Mouse (Mus musculus) neural tube, embryonic 14.5 days (tissue): ENCODE data around the gene Fgfr2. TPM values are rescaled to one million over a fixed set of nuclear protein-coding genes. Genes with fewer than 3 reads are reported as not detected.

ENCODE experiments used
- ATAC-seq: fragments of 200-750 bp; cut with Nextera tagmentation; 2 replicates; pipeline ENCODE4 v1.8.0; 2017; ENCODE audit warnings: low read depth, mild to moderate bottlenecking, moderate TSS enrichment, moderate library complexity
- H3K27ac ChIP-seq: fragments of 300-500 bp; sonication (generic); 2 replicates; pipeline ENCODE4 v1.5.1; 2014; ENCODE audit warnings: low read depth, mild to moderate bottlenecking, control low read depth, low read length, moderate library complexity, mixed read lengths
- H3K27me3 ChIP-seq: fragments of 300-500 bp; sonication (generic); 2 replicates; pipeline ENCODE4 v1.6.1; 2014; ENCODE audit warnings: low read length; ENCODE audit not compliant: control insufficient read depth, insufficient read depth
- H3K36me3 ChIP-seq: fragments of 300-500 bp; sonication (generic); 2 replicates; pipeline ENCODE4 v1.6.1; 2014; ENCODE audit warnings: low read length, mixed read lengths; ENCODE audit not compliant: control insufficient read depth, insufficient read depth
- H3K4me1 ChIP-seq: fragments of 300-500 bp; sonication (generic); 2 replicates; pipeline ENCODE4 v1.6.1; 2014; ENCODE audit warnings: low read length; ENCODE audit not compliant: control insufficient read depth, insufficient read depth
- H3K4me2 ChIP-seq: fragments of 300-500 bp; sonication (generic); 2 replicates; pipeline ENCODE4 v1.6.1; 2014; ENCODE audit warnings: mild to moderate bottlenecking, low read depth, low read length, control low read depth
- H3K4me3 ChIP-seq: fragments of 300-500 bp; sonication (generic); 2 replicates; pipeline ENCODE4 v1.5.1; 2014; ENCODE audit warnings: low read depth, low read length, control low read depth, mixed read lengths
- H3K9ac ChIP-seq: fragments of 300-500 bp; sonication (generic); replicated peaks from 2 replicates; pipeline ENCODE4 v1.6.1; 2014; ENCODE audit warnings: low read depth, mild to moderate bottlenecking, control low read depth, low read length, mixed read lengths
- H3K9me3 ChIP-seq: fragments of 300-500 bp; sonication (generic); 2 replicates; pipeline ENCODE4 v1.6.1; 2016; ENCODE audit warnings: low read length; ENCODE audit not compliant: control insufficient read depth
- WGBS: fragments of 180-500 bp; shearing (Covaris S2); extraction: QIAGEN DNeasy Blood & Tissue Kit; methylation state at CpG from one replicate; pipeline ENCODE4 v1.1.7; 2014; 5-methylcytosine and 5-hydroxymethylcytosine counted together
- polyA plus RNA-seq: library from polyadenylated mRNA; unstranded; fragments of >200 nt; fragmentation: Nextera tagmentation; extraction: Ambion mirVana; gene quantifications from 2 replicates; pipeline ENCODE4 v1.2.1, GENCODE M21; 2014

Fgfr2 gene
- polyA plus RNA-seq, 1 experiment from 2014 or later, result 28.1 TPM

DNA sequence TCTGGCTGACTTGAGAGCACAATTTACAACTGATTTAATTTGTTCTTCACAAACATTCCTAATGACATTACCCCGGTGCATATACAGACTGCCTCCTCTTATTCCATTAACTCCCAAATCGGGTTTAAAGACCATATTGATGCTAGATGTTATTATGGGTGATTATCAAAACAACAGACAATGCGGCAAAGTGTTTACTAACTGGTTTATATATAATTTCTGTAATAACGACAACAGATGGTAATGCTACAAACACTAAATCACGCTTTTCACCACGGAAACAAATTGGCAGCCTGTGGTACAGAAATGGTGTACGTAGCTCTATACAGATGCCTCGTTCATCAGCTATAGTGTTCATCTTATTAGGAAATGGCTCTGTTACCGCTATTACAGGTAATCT, 1410.1 kb downstream of the Fgfr2 start:
- H3K9me3 ChIP-seq, result no peaks in the 10 kb centered on the region
- peaks cover 9% of the 10 kb centered on the region; the same call in 1 of the 2 replicates for H3K4me1 ChIP-seq
- H3K4me3 ChIP-seq, result no peak overlapping the region
- ATAC-seq, result no peak
- 59% methylated on average over 9 of the region's 9 CpGs for WGBS
- H3K27me3 ChIP-seq, result no peaks in the 10 kb centered on the region
- H3K4me2 ChIP-seq, result no peak overlapping the region
- no peak overlapping the region for H3K9ac ChIP-seq
- no peak overlapping the region for H3K27ac ChIP-seq
- no peaks in the 10 kb centered on the region for H3K36me3 ChIP-seq

DNA sequence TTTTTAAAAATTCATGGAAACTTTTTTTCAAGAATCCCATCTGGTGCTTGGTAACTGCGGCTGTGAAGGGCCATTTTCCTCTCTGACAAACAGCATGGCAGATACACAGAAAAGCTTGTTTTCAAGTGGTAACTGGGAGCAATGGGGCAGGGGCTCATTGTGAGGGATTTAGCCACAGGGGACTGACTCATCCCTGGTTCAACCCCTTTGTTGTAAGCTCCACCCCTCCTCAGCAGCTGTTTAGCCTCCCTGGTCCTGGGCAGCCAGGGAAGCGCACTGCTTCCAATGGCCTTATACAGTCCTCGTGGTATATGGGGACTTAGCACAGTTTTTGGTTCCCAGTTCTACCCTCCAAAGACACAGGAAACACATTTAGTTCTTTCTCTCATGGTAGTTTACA, 1426.3 kb downstream of the Fgfr2 start:
- 15% methylated on average over 3 of the region's 3 CpGs for WGBS

DNA sequence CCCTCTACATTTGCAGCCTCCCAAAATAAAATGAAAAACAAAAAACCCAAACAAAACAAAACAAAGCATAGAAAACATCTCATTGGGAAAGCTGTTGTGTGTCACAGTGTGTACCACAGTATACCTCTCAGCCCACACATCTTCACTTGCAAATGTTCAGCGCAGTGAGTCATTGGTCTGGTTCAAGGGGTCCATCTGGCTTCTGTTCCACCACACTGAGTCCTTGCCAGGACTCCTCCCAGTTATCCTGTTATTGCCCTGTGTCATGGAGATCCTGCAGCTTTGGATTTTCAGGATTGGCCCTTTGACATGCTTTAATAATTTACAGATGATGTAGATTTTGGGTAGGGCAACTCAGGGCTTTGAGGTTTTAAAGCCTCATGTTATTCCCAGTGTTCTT, 1435.8 kb downstream of the Fgfr2 start:
- Histone ChIP-seq H3K4me3 (no peak overlapping the region), H3K27me3 (no peaks in the 10 kb centered on the region; the same call in 1 of the 2 replicates), H3K27ac (no peak overlapping the region), H3K4me2 (no peak overlapping the region), H3K36me3 (no peaks in the 10 kb centered on the region), H3K4me1 (no peaks in the 10 kb centered on the region), H3K9me3 (no peaks in the 10 kb centered on the region), H3K9ac (no peak overlapping the region)
- ATAC-seq, result no peak
- WGBS, result 88% methylated on average over 1 of the region's 1 CpGs

More for the DNA sequence above, 1426.3 kb downstream of the Fgfr2 start:
- Histone ChIP-seq H3K27ac (no peak overlapping the region), H3K9ac (no peak overlapping the region), H3K4me1 (no peaks in the 10 kb centered on the region), H3K4me3 (no peak overlapping the region), H3K36me3 (no peaks in the 10 kb centered on the region), H3K9me3 (no peaks in the 10 kb centered on the region), H3K27me3 (no peaks in the 10 kb centered on the region), H3K4me2 (no peak overlapping the region)
- no peak for ATAC-seq

DNA sequence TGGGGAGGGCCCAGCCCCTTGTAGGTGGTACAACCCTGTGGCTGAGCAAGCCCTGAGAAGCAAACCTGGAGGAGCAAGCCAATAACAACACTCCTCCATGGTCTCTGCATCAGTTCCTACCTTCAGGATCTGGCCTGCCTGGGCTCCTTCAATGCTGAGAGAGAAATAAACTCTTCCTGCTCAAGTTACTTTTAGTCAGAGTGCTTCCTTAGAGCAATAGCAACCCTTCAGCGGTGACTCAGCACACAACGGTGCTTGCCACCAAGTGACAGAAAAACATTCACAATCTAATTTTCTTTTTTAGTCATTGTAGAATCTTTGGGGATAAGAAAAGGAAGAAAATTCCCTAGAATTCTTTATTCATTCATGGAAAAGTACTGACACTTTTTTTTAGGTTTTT, 1446.0 kb downstream of the Fgfr2 start:
- Histone ChIP-seq H3K9ac (no peak overlapping the region), H3K9me3 (no peaks in the 10 kb centered on the region), H3K4me3 (no peak overlapping the region), H3K27me3 (no peaks in the 10 kb centered on the region), H3K36me3 (no peaks in the 10 kb centered on the region), H3K27ac (no peak overlapping the region), H3K4me2 (no peak overlapping the region), H3K4me1 (no peaks in the 10 kb centered on the region; the same call in 1 of the 2 replicates)
- no peak for ATAC-seq
- WGBS, result 93% methylated on average over 2 of the region's 2 CpGs

DNA sequence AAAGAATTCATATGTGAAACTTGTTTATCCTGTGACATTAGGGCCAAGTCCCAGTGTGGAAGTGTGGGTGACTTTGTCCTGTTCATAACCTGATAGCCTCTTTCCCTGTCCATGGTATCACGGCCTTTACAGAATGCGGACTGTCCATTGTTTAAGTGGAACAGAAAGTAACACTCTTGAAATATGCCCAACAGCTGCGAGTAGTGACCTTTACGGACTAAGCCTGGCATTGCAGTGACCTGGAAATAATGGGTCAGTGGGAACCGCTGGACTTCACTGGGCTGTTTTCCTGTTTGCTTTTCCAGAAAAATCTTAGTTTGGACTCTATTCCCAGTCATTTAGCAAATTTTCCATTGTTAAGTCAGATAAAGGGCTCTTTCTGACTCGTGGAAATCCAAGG, 1452.6 kb downstream of the Fgfr2 start:
- Histone ChIP-seq H3K4me3 (no peak overlapping the region), H3K9me3 (no peaks in the 10 kb centered on the region), H3K27me3 (no peaks in the 10 kb centered on the region), H3K9ac (no peak overlapping the region), H3K27ac (no peak overlapping the region), H3K4me1 (no peaks in the 10 kb centered on the region), H3K36me3 (no peaks in the 10 kb centered on the region), H3K4me2 (no peak overlapping the region)
- ATAC-seq, result no peak
- WGBS, result 14% methylated on average over 6 of the region's 6 CpGs

DNA sequence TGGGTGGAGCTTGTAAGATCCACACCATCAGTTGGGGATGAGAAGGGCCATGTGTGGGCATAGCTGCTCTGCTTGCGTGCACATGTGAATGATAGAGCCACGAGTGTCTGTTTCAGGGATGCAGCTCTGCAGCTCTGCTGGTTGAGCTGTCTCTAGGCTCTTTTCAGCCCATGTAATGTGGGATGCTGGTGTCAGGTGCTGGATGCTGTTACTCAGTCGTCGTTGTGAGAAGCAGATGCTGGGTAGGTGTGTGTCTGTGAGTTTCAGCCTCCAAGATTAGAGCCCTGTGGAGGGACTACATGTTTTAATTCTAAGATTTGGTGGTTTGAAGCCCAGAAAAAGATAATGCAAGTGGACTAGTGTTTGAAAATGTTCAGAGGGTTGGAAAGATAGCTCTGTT, 1453.8 kb downstream of the Fgfr2 start:
- ATAC-seq, result no peak
- no peaks in the 10 kb centered on the region for H3K4me1 ChIP-seq
- no peak overlapping the region for H3K4me3 ChIP-seq
- H3K27me3 ChIP-seq, result no peaks in the 10 kb centered on the region
- H3K27ac ChIP-seq, result no peak overlapping the region
- H3K4me2 ChIP-seq, result no peak overlapping the region
- H3K36me3 ChIP-seq, result no peaks in the 10 kb centered on the region
- H3K9me3 ChIP-seq, result no peaks in the 10 kb centered on the region
- H3K9ac ChIP-seq, result no peak overlapping the region
- 87% methylated on average over 4 of the region's 4 CpGs for WGBS

DNA sequence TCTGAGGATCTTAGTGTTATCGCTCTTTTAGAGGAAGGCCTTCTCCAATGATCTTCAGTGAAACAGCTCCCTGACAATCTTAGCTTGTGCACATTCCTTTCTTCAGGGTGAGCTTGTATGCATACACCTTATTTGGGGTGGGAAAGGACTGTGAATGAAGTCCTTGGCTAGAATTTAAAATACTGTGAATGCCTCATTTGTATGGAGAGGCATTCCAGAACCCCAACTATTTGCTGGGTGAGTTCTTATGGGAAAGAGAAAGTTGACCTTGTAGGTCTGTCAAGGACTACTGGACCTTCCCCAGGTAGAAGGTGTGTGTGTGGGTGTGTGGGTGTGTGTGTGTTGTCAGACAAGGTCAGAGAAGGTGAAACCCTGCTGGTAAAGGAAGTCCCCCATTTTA, 1462.4 kb downstream of the Fgfr2 start:
- Histone ChIP-seq H3K27me3 (no peaks in the 10 kb centered on the region), H3K27ac (no peak overlapping the region), H3K4me1 (no peaks in the 10 kb centered on the region), H3K4me2 (no peak overlapping the region), H3K4me3 (no peak overlapping the region), H3K9me3 (no peaks in the 10 kb centered on the region), H3K36me3 (no peaks in the 10 kb centered on the region), H3K9ac (no peak overlapping the region)
- WGBS, result 100% methylated on average over 1 of the region's 1 CpGs
- ATAC-seq, result no peak

DNA sequence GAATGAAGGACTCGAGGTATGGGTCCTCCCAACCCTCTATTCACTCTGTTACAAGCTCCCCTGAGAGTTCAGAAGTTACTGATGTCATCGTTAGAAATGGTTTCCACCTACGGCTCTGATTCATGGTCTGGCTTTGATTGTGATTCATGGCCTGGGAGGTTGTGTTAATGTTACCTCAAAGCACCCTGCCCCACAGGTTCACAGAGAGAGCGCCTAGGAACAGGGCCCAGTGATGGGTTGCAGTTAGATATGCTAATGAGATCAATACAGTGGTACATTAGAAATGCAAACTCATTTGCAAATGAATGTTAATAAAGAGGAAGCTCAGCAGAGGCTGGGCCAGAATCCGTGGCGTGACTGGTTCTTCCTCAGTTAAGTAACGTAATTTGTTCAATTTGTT, 1467.1 kb downstream of the Fgfr2 start:
- Histone ChIP-seq H3K4me1 (no peaks in the 10 kb centered on the region), H3K4me2 (no peak overlapping the region), H3K36me3 (no peaks in the 10 kb centered on the region), H3K9me3 (no peaks in the 10 kb centered on the region), H3K9ac (no peak overlapping the region), H3K27me3 (no peaks in the 10 kb centered on the region), H3K27ac (no peak overlapping the region), H3K4me3 (no peak overlapping the region)
- no peak for ATAC-seq
- 16% methylated on average over 7 of the region's 7 CpGs for WGBS

DNA sequence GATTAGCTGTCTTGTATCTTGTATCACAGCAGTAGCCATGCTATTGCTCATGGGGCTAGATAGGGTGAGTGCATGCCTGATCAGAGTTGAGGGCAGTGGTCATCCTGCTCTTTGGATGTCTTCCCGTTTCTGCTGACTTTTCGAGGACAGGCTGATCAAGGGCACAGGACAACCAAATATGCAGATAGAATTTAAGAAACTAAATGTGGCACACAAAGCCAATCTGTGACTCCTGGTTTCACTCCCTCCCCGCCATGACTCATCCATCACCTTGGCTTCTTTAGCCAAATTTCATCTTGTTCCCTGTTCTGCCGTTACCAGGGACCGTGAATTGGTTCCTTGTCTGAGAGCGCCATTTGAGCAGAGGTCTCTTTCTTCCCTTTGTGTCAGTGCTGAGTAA, 1469.7 kb downstream of the Fgfr2 start:
- no peaks in the 10 kb centered on the region for H3K27me3 ChIP-seq
- no peak for ATAC-seq
- H3K4me3 ChIP-seq, result no peak overlapping the region
- no peak overlapping the region for H3K27ac ChIP-seq
- no peaks in the 10 kb centered on the region for H3K9me3 ChIP-seq
- H3K36me3 ChIP-seq, result no peaks in the 10 kb centered on the region
- H3K9ac ChIP-seq, result no peak overlapping the region
- WGBS, result 65% methylated on average over 6 of the region's 6 CpGs
- no peaks in the 10 kb centered on the region for H3K4me1 ChIP-seq
- H3K4me2 ChIP-seq, result no peak overlapping the region
